Mouse (Mus musculus): Measurements from ENCODE around the gene Zfp652. TPM values are rescaled to one million over a fixed set of nuclear protein-coding genes. Genes with fewer than 3 reads are reported as not detected.

Gene Zfp652
- polyA plus RNA-seq, 1 experiment from 2014 or later, result 14.8 TPM

- no peak for ATAC-seq (replicated peaks; ENCODE audit: low FRiP score, low read depth)
- H3K27ac ChIP-seq, result no peak overlapping the region
- no peaks in the 10 kb centered on the region for H3K27me3 ChIP-seq (ENCODE audit: insufficient read depth, low read length)
- DNase-seq (ENCODE audit: low spot score), result peak; percentile 33
- H3K4me2 ChIP-seq (ENCODE audit: low read length), result no peak overlapping the region
- H3K4me1 ChIP-seq (replicated peaks; ENCODE audit: insufficient read depth, low read length), result no peaks in the 10 kb centered on the region
- no peak for TF ChIP-seq CTCF (IDR thresholded peaks at IDR 0.05; ENCODE audit: low read depth)
- 80% methylated on average over 12 of the region's 12 CpGs for WGBS
- no peaks in the 10 kb centered on the region for H3K9me3 ChIP-seq (replicated peaks; ENCODE audit: low read length)
- H3K4me3 ChIP-seq (replicated peaks; ENCODE audit: low read depth, low read length), result no peak overlapping the region
- no peaks in the 10 kb centered on the region for H3K36me3 ChIP-seq (ENCODE audit: insufficient read depth, low read length)
- no peak overlapping the region for H3K9ac ChIP-seq (ENCODE audit: low read depth, low read length)
Measured at GRCm38 (mm10) chr11:95728916-95729907, 16.7 kb downstream of the Zfp652 start.

- WGBS, result 90% methylated on average over 2 of the region's 2 CpGs
- H3K9ac ChIP-seq (ENCODE audit: low read depth, low read length), result no peak overlapping the region
- no peaks in the 10 kb centered on the region for H3K4me1 ChIP-seq (replicated peaks; ENCODE audit: insufficient read depth, low read length)
- no peak for TF ChIP-seq CTCF (IDR thresholded peaks at IDR 0.05; ENCODE audit: low read depth)
- H3K27ac ChIP-seq, result no peak overlapping the region
- no peaks in the 10 kb centered on the region for H3K36me3 ChIP-seq (ENCODE audit: insufficient read depth, low read length)
- no peak overlapping the region for H3K4me2 ChIP-seq (ENCODE audit: low read length)
- H3K9me3 ChIP-seq (replicated peaks; ENCODE audit: low read length), result no peaks in the 10 kb centered on the region
- no peaks in the 10 kb centered on the region for H3K27me3 ChIP-seq (ENCODE audit: insufficient read depth, low read length)
- no peak overlapping the region for H3K4me3 ChIP-seq (replicated peaks; ENCODE audit: low read depth, low read length)
- ATAC-seq (replicated peaks; ENCODE audit: low FRiP score, low read depth) (no peak), DNase-seq (ENCODE audit: low spot score) (no peak)
Measured at GRCm38 (mm10) chr11:95734485-95734884, 22.0 kb downstream of the Zfp652 start.

GRCm38 (mm10) chr11:95737811-95738210, 25.3 kb downstream of the Zfp652 start:
- TF ChIP-seq CTCF (IDR thresholded peaks at IDR 0.05; ENCODE audit: low read depth), result no peak
- Histone ChIP-seq H3K9me3 (replicated peaks; ENCODE audit: low read length) (no peaks in the 10 kb centered on the region), H3K4me1 (replicated peaks; ENCODE audit: insufficient read depth, low read length) (no peaks in the 10 kb centered on the region), H3K27ac (no peak overlapping the region; the same call in 1 of the 2 replicates), H3K9ac (ENCODE audit: low read depth, low read length) (no peak overlapping the region), H3K4me3 (replicated peaks; ENCODE audit: low read depth, low read length) (no peak overlapping the region), H3K27me3 (ENCODE audit: insufficient read depth, low read length) (no peaks in the 10 kb centered on the region), H3K4me2 (ENCODE audit: low read length) (no peak overlapping the region), H3K36me3 (ENCODE audit: insufficient read depth, low read length) (no peaks in the 10 kb centered on the region)
- DNase-seq (ENCODE audit: low spot score) (no peak), ATAC-seq (replicated peaks; ENCODE audit: low FRiP score, low read depth) (no peak)
- 64% methylated on average over 3 of the region's 3 CpGs for WGBS

- ATAC-seq (replicated peaks; ENCODE audit: low FRiP score, low read depth) (no peak), DNase-seq (ENCODE audit: low spot score) (no peak)
- Histone ChIP-seq H3K36me3 (ENCODE audit: insufficient read depth, low read length) (no peaks in the 10 kb centered on the region), H3K27ac (no peak overlapping the region), H3K4me1 (replicated peaks; ENCODE audit: insufficient read depth, low read length) (no peaks in the 10 kb centered on the region), H3K9ac (ENCODE audit: low read depth, low read length) (no peak overlapping the region), H3K4me3 (replicated peaks; ENCODE audit: low read depth, low read length) (no peak overlapping the region), H3K27me3 (ENCODE audit: insufficient read depth, low read length) (no peaks in the 10 kb centered on the region), H3K9me3 (replicated peaks; ENCODE audit: low read length) (no peaks in the 10 kb centered on the region), H3K4me2 (ENCODE audit: low read length) (no peak overlapping the region)
- 89% methylated on average over 2 of the region's 2 CpGs for WGBS
- no peak for TF ChIP-seq CTCF (IDR thresholded peaks at IDR 0.05; ENCODE audit: low read depth)
Measured at GRCm38 (mm10) chr11:95744521-95744920, 32.0 kb downstream of the Zfp652 start.

- no peaks in the 10 kb centered on the region for H3K27me3 ChIP-seq (ENCODE audit: insufficient read depth, low read length)
- whole genome bisulfite sequencing, result 80% methylated on average over 4 of the region's 4 CpGs
- no peak for ATAC-seq (replicated peaks; ENCODE audit: low FRiP score, low read depth)
Measured at GRCm38 (mm10) chr11:95746821-95747220, 34.3 kb downstream of the Zfp652 start.

GRCm38 (mm10) chr11:95748331-95748730, 35.9 kb downstream of the Zfp652 start:
- H3K4me1 ChIP-seq (replicated peaks; ENCODE audit: insufficient read depth, low read length), result no peaks in the 10 kb centered on the region
- ATAC-seq (replicated peaks; ENCODE audit: low FRiP score, low read depth), result no peak
- H3K27ac ChIP-seq, result no peak overlapping the region
- DNase-seq (ENCODE audit: low spot score), result no peak
- no peaks in the 10 kb centered on the region for H3K27me3 ChIP-seq (ENCODE audit: insufficient read depth, low read length)
- peaks cover 17% of the 10 kb centered on the region; the same call in 1 of the 2 replicates for H3K36me3 ChIP-seq (ENCODE audit: insufficient read depth, low read length)
- no peak overlapping the region for H3K4me3 ChIP-seq (replicated peaks; ENCODE audit: low read depth, low read length)
- WGBS, result 84% methylated on average over 5 of the region's 5 CpGs
- no peaks in the 10 kb centered on the region for H3K9me3 ChIP-seq (replicated peaks; ENCODE audit: low read length)
- H3K4me2 ChIP-seq (ENCODE audit: low read length), result no peak overlapping the region
- no peak overlapping the region for H3K9ac ChIP-seq (ENCODE audit: low read depth, low read length)
- no peak for TF ChIP-seq CTCF (IDR thresholded peaks at IDR 0.05; ENCODE audit: low read depth)

More at GRCm38 (mm10) chr11:95746821-95747220, 34.3 kb downstream of the Zfp652 start:
- Histone ChIP-seq H3K9ac (ENCODE audit: low read depth, low read length) (no peak overlapping the region), H3K4me2 (ENCODE audit: low read length) (no peak overlapping the region), H3K4me3 (replicated peaks; ENCODE audit: low read depth, low read length) (no peak overlapping the region), H3K4me1 (replicated peaks; ENCODE audit: insufficient read depth, low read length) (no peaks in the 10 kb centered on the region), H3K36me3 (ENCODE audit: insufficient read depth, low read length) (peaks cover 11% of the 10 kb centered on the region; the same call in 1 of the 2 replicates), H3K27ac (no peak overlapping the region), H3K9me3 (replicated peaks; ENCODE audit: low read length) (no peaks in the 10 kb centered on the region)
- DNase-seq (ENCODE audit: low spot score), result no peak
- no peak for TF ChIP-seq CTCF (IDR thresholded peaks at IDR 0.05; ENCODE audit: low read depth)

All from kidney, postnatal 0 days (tissue).